Mouse (Mus musculus) thymus, adult 18-20 months (tissue): ENCODE measurements around the gene Gm49601.
A peak's percentile ranks its signal among the peaks of the same experiment; 100 is the strongest.

ENCODE experiments used
- DNase-seq, 2 experiments: peaks; one replicate each; pipeline ENCODE4 v3.0.0; 2022; ENCODE audit warnings: mixed read lengths in 2 of 2

Gene Gm49601

GRCm38 (mm10) chr16:18628948-18629340, 2.7 kb upstream of the Gm49601 start:
- no peak for DNase-seq

GRCm38 (mm10) chr16:18628206-18628947, 2.1 kb upstream of the Gm49601 start:
- no peak for DNase-seq

GRCm38 (mm10) chr16:18627163-18627562, 936 bp upstream of the Gm49601 start:
- DNase-seq, result no peak

- no peak for DNase-seq
Observed at GRCm38 (mm10) chr16:18625791-18626311, 376 bp downstream of the Gm49601 start.

- no peak for DNase-seq
Observed at GRCm38 (mm10) chr16:18625097-18625496, 1.1 kb downstream of the Gm49601 start.

- DNase-seq, result no peak
Observed at GRCm38 (mm10) chr16:18624641-18625040, 1.6 kb downstream of the Gm49601 start.

GRCm38 (mm10) chr16:18623751-18624540, 2.3 kb downstream of the Gm49601 start:
- no peak for DNase-seq

GRCm38 (mm10) chr16:18622916-18623750, 3.1 kb downstream of the Gm49601 start:
- DNase-seq, result no peak

- DNase-seq, result no peak
Observed at GRCm38 (mm10) chr16:18622019-18622418, 4.2 kb downstream of the Gm49601 start, which contains the start of gene Gp1bb. Gp1bb (minus strand) TSS chr16:18622403.

GRCm38 (mm10) chr16:18621362-18622001, 4.7 kb downstream of the Gm49601 start:
- no peak for DNase-seq

GRCm38 (mm10) chr16:18620601-18621361, 5.4 kb downstream of the Gm49601 start:
- DNase-seq, result no peak

- no peak for DNase-seq
Observed at GRCm38 (mm10) chr16:18620201-18620600, 6.0 kb downstream of the Gm49601 start.

GRCm38 (mm10) chr16:18619110-18619509, 7.1 kb downstream of the Gm49601 start:
- DNase-seq, result no peak

- no peak for DNase-seq
Observed at GRCm38 (mm10) chr16:18618297-18618696, 7.9 kb downstream of the Gm49601 start.

- DNase-seq, result peak; percentile 58 to 62
Observed at GRCm38 (mm10) chr16:18617370-18618065, 8.7 kb downstream of the Gm49601 start.

GRCm38 (mm10) chr16:18613301-18613700, 12.9 kb downstream of the Gm49601 start:
- DNase-seq, result no peak

- no peak for DNase-seq
Observed at GRCm38 (mm10) chr16:18611752-18612151, 14.5 kb downstream of the Gm49601 start.

GRCm38 (mm10) chr16:18609099-18609498, 17.1 kb downstream of the Gm49601 start:
- no peak for DNase-seq

- no peak for DNase-seq
Observed at GRCm38 (mm10) chr16:18608226-18608625, 18.0 kb downstream of the Gm49601 start.

GRCm38 (mm10) chr16:18605705-18606104, 20.5 kb downstream of the Gm49601 start:
- no peak for DNase-seq

- DNase-seq, result no peak
Observed at GRCm38 (mm10) chr16:18604267-18604701, 21.9 kb downstream of the Gm49601 start.
